Mouse (Mus musculus) neutrophil, adult 65 days (primary cell): ENCODE data around the gene Gucy1b1. TPM values are rescaled to one million over a fixed set of nuclear protein-coding genes. Genes with fewer than 3 reads are reported as not detected.

ENCODE experiments used
- total RNA-seq: library from RNA; stranded (reverse); gene quantifications from 2 replicates; pipeline ENCODE4 v1.2.4, GENCODE M21; 2023

Gene Gucy1b1
- 0.22 TPM in 1 of 2 replicates, not detected in the other for total RNA-seq

DNA sequence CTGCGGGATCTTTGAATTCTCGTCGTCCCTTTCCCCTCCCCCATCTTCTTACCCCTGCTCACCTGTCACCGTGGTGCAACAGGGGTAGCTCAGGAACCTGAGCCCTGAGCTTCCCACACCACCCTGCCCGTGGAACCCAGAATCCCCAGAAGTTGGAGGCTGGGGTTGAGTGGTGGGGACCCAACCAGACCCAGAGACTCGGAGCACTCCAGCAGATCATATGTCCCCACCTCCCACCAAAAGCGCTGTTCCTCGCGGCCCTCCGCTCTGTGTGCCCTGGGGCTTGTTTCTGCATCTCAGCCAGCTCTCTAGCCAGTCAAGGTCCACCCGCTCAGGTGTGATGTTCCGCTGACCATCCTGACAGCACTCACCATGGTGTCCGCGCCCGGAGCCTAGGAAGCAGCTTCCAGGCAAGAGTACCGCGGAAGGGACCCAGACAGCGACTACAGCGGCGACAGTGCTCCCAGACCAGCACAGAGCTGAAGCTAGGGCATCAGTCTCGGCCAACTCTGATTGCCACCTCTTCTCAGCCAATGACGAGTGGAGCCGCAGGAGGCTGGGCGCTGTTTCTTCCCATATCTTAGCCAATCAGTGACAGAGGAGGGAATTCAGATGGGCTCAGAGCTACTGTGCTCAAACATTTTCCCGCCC, at the start of gene Gucy1b1:
Gucy1b1 (minus strand) TSS at position 489 of the 651 bp plus-strand sequence.

Other genes starting within 250 kb of the Gucy1b1 start
- gene Ctso, start 142.1 kb downstream of the Gucy1b1 start, total RNA-seq: 9.9 TPM in 2 replicates
- gene Tdo2, start 98.5 kb downstream of the Gucy1b1 start, total RNA-seq: not detected in 2 replicates
- not detected in 2 replicates for gene Asic5, start 92.4 kb downstream of the Gucy1b1 start, total RNA-seq
- gene Gucy1a1, start 71.1 kb upstream of the Gucy1b1 start, total RNA-seq: 0.11 and 0.54 TPM in 2 replicates